Mouse (Mus musculus) frontal cortex, postnatal 14 days (tissue): ENCODE measurements around the gene Psme3.

Experiments
- DNase-seq, 2 experiments: peaks; one replicate each; pipeline ENCODE4 v3.0.0; 2022; ENCODE audit warnings: low spot score in 2 of 2

Psme3 gene

DNA sequence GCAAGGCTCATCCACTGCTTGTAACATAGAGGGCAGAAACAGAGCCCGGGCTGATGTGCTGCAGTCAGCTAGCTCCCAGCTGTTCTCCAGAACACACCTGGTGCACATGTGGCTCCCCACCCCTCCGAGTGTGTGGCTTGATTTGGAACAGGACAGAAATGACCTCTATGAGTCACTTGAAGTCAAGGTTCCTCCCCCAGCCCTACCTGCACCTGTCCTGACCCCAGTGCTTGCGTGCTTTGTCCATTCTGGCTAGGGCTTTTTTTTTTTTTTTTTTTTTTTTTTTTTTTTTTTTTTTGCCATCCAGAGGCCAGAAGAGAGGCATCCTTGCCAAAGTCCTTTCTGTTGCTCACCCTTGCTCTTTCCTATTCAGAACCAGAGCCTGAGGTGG, 35.7 kb downstream of the Psme3 start:
- DNase-seq = no peak

- DNase-seq = no peak
These were observed 37.4 kb downstream of the Psme3 start for GRCm38 (mm10) chr11:101353436-101353835.

- DNase-seq = no peak
These were observed 38.5 kb downstream of the Psme3 start for GRCm38 (mm10) chr11:101354438-101355010.

- no peak for DNase-seq
These were observed 39.9 kb downstream of the Psme3 start for GRCm38 (mm10) chr11:101355916-101356315.

GRCm38 (mm10) chr11:101357505-101358182, 41.6 kb downstream of the Psme3 start:
- DNase-seq = no peak

DNA sequence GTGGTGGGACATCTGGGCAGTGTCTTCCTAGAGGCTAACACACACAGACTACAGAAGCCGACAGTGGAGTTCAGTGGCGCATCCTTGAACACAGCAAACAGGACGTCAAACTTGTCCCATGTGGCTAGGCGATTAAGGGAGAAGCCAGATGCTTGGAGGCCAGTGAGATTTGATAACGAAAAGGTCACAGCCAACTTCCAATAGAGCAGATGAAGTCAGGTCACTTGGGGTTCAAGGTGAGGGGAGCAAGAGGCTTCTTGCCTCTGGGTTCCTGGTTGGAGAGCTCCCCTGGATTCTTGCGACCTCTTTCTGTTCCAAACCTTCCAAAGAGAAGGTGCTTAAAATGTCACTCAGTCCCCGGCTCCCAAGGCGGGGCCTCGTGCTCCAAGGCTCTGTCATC, 43.8 kb downstream of the Psme3 start:
- DNase-seq = no peak

DNA sequence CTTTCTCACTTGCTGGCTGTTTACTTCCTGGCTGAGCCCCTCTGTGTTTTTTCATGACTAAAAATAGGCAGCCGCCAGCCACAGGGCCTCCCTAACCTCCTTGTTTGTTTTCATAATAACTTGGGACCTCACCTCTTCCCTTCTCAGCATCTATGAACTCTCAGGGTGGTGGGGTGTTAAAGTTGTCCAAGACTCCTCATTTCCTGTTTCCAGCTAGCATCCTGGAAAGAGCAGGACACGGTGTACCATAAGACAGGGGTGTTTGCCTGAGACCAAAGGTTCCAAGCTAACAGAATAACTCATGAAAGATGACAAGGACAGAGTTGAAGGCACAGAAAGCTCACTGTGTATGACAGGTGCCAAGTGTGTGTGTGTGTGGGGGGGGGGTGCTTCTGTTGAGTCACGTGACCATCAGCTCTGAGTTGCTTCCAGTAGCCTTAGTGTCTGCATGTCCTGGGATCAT, 44.7 kb downstream of the Psme3 start:
- no peak for DNase-seq

DNA sequence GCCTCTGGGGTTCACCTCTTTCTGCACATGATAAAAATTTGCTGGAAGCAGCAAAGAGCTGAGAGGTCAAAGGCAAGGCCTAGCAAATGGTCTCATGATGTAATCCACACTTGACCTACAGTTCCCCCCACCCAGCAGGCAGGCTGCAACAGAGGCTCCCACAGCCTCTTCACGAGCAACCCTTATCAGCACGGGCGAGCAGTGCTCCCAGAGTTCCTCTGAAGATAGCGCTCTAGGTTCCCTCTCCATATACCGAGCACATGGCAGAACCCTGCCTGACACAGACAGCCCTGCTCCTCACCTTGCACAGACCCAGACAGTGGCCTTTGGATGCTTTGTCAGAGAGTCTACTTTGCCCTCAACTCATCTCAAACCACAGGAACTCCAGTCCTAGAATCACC, 48.5 kb downstream of the Psme3 start:
- DNase-seq = no peak

DNA sequence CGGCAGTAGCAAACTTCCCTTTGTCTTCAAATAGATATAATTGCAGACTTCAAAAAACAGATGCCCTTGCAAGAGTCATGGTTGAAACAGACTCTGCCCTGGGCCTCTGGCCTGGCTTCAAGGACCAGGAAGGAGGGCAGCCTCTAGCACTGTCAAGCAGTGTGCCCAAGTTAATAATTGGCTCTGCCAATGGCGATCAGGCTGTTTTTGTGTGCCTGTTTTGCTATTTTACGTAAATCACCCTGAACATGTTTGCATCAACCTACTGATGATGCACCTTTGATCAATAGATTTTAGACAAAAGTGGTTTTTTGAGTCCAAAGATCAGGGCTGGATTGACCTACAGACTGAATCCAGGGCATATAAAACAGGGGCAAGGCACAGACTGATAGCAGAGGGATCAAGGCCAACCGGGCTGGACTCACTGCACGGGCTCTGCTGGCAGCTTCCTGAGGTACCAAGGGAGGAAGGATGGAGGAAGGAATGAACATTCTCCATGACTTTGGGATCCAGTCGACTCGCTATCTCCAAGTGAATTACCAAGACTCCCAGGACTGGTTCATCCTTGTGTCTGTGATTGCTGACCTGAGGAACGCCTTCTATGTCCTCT, 51.4 kb downstream of the Psme3 start, which contains the start of gene G6pc:
Gene G6pc, plus strand, starts transcription at position 236 of the 610 bp plus-strand sequence.
- no peak for DNase-seq

DNA sequence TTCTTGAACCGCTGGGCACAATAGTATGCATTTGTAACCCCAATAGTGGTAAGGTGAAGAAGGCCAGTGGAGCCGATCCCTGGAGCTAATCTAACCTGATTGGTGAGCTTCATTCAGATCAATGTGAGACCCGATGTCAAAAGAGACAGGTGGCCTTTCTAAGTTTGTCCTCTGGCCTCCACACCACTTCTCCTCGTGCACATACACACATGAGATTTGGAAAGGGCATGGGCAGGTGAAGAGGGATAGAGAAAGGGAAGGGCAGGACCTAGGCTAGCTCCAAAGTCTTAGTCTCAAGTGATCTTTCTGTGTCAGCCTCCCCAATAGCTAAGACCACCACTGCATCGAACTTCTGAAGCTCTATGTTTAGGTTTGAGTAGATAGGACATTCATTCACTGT, 54.1 kb downstream of the Psme3 start:
- no peak for DNase-seq
